Mouse (Mus musculus) erythroblast, adult 5-6 weeks (primary cell): ENCODE results near the gene Arap2. TPM values are rescaled to one million over a fixed set of nuclear protein-coding genes. Genes with fewer than 3 reads are reported as not detected.

ENCODE experiments used
- ATAC-seq: replicated peaks from 2 replicates; pipeline ENCODE4 v1.8.0; 2016; ENCODE audit warnings: moderate number of reproducible peaks, mild to moderate bottlenecking, moderate TSS enrichment, inconsistent platforms; ENCODE audit not compliant: poor library complexity, low FRiP score, severe bottlenecking
- total RNA-seq, 2 experiments: library from RNA; stranded (forward) in 1 of 2; stranded (reverse) in 1 of 2; fragments of 150-400 nt in 1 of 2; fragments of 200-764, 138-1000 nt in 1 of 2; gene quantifications; 2 replicates each; pipeline versions ENCODE4 v1.2.3 to v1.2.4; 2015 to 2017; ENCODE audit warnings: low replicate concordance in 2 of 2

Gene Arap2
- 4.8 and 7.5 TPM in 2 replicates for total RNA-seq (2015; ENCODE audit: low replicate concordance)
- total RNA-seq (2017; ENCODE audit: low replicate concordance) = 2.1 and 5.6 TPM in 2 replicates

DNA sequence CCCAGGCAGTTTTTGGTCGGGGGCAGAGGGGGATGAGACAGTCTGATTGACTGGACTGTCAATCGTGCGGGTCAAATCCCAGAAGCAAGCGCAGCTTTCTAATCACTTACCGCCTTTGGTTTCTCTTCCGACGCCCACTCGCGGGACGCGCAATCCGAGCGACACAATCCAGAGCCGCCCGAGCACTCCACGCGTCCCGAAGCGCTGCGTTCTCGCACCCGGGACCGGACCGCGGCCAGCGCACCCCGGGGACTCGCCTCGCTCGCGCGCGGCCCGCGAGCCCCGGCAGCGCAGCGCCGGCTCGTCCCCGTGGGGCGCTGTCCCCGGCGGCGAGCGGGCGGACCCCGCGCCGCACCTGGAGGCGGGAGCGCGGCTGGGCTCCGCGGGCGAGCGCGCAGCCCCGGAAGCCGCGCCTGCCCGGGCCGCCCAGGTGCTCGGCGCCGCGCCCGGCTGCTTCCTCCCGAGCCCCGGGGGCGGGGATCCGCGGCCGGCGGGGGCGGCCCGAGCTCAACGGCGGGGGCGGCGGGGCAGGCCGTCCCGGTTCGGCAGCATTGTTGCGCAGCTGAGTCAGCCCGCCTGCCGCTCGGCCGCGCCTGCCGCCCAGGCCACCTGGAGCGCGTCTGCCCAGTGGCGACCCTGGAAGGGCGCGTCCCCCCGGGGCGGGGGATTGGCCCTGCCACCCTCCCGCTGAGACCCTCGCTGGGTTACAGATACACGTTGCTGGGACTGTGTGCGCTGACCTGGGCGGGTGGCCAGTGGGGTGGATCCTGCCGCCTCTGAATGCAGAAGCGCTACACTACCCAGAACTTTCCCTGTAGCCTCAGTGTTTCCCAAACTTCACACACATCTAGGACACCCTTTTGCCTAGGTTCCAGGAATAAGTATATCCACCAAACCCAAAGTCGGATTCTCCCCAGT is at the start of gene Arap2:
TSS of gene Arap2 (minus strand) at position 376 of the 918 bp plus-strand sequence.
- no peak for ATAC-seq

- no peak for ATAC-seq
Measured at GRCm38 (mm10) chr5:62815741-62816140, 49.8 kb upstream of the Arap2 start.

DNA sequence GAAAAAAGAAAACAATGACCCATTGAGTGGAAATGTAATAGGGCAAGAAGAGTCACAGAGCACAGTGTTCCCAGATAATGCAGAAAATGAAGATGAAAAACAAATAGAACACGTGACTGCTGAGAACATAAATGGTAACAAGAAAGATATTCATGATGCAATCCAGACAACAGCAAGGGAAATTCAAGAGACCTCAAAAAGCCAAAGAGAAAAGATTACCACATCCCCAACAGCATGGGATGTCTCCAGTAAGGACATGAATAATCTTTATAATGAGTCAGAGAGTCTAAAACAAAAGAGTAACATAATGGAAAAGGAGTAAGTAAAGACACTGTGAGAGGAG is 48.1 kb upstream of the Arap2 start:
- no peak for ATAC-seq

GRCm38 (mm10) chr5:62813402-62814071 is 47.6 kb upstream of the Arap2 start, which contains the start of gene Dthd1:
Dthd1 (plus strand) TSS chr5:62813823.
- ATAC-seq = no peak

DNA sequence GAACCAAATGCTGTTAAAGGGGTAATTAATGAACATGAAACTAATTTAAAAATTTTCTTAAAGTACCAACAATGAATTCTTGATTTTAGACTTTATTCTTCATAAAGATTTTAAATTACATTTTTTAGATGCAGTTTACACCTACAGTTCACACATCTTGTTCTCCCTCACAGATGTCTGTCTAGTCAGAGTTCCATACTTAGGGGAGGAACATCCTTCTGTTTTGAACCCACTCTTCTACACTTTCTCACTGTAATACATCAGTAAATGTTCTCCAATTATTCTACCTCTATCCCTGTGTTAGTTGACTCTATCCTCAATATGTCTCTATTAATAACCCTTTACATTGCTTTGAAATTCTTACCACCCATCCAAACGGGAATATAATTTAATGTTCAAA is 26.8 kb upstream of the Arap2 start:
- no peak for ATAC-seq

DNA sequence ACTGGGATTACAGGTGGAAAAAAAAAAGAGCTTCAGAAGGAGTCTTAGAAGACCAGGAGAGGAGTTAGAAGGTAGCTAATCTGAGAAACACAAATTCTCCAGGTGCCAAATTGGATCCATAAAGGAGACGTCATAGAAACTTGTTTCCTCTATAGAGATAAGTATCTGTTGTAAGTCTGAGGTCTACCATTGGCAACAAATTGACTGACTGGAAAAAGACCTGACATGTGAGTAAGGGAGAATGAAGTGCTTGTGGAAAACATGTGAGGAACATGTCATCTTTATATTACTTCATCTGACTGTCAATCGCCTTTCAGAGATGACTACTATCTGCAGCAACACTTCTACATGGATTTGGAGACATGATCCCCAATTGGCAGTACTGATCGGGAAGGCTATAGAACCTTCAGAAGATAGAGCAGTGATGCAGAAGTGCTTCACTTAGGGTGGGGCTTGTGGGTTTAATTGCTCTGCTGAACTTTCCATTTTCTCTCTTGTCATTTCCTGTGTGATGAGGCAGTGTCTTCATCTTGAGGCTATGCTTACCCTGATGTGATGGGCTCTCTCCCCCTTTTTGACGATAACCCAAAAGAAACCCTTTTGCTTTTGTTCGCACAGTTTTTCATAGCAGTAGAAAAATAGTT is 25.1 kb upstream of the Arap2 start:
- ATAC-seq = no peak

GRCm38 (mm10) chr5:62786809-62787208 is 20.9 kb upstream of the Arap2 start:
- ATAC-seq = no peak

- ATAC-seq = no peak
Measured at GRCm38 (mm10) chr5:62778682-62779081, 12.7 kb upstream of the Arap2 start.

- no peak for ATAC-seq
Measured at GRCm38 (mm10) chr5:62777804-62778203, 11.8 kb upstream of the Arap2 start.

- no peak for ATAC-seq
Measured at GRCm38 (mm10) chr5:62771775-62772599, 6.0 kb upstream of the Arap2 start.

GRCm38 (mm10) chr5:62765459-62765783 is 538 bp downstream of the Arap2 start:
- ATAC-seq = no peak

DNA sequence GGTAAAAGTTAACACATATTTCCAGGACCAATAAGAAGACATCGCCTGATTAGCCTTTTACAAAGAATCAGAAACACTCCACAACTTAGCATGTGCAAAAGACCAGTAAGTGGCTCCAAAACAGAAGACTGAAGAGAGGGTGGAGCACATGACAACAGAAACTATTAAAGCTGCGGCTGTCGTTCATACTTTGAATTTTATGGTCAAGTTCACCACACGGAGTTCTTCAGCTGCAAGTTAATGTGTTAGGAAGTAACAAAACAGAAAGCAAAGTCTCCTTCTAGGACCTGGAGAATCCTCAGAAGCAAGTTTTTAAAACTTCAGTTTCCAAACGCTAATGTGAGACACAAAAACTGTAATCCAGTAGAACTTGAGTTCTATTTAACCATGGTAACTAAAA is 1.8 kb downstream of the Arap2 start:
- no peak for ATAC-seq

GRCm38 (mm10) chr5:62763046-62763445 is 2.9 kb downstream of the Arap2 start:
- no peak for ATAC-seq

GRCm38 (mm10) chr5:62762298-62762960 is 3.5 kb downstream of the Arap2 start:
- ATAC-seq = no peak

GRCm38 (mm10) chr5:62760791-62761504 is 5.0 kb downstream of the Arap2 start:
- ATAC-seq = no peak

- no peak for ATAC-seq
Measured at GRCm38 (mm10) chr5:62755808-62756527, 10.0 kb downstream of the Arap2 start.

- ATAC-seq = no peak
Measured at GRCm38 (mm10) chr5:62752934-62753333, 13.0 kb downstream of the Arap2 start.

GRCm38 (mm10) chr5:62751692-62752091 is 14.3 kb downstream of the Arap2 start:
- no peak for ATAC-seq
